Mouse (Mus musculus) CH12.LX (cell line): ENCODE measurements around the gene Lrrc4. TPM values are rescaled to one million over a fixed set of nuclear protein-coding genes. Genes with fewer than 3 reads are reported as not detected.

Experiments used
- DNase-seq: peaks from one replicate; pipeline ENCODE4 v3.0.0-alpha.2; 2013; ENCODE audit errors: extremely low read depth
- H3K27ac ChIP-seq: 2 replicates; pipeline ENCODE4 v1.5.1; 2012; ENCODE audit warnings: low read depth, mild to moderate bottlenecking, control low read depth, moderate library complexity; ENCODE audit not compliant: insufficient read depth
- H3K27me3 ChIP-seq: replicated peaks from 2 replicates; pipeline ENCODE3; 2012; ENCODE audit warnings: inconsistent platforms
- H3K36me3 ChIP-seq, 2 experiments: replicated peaks in 1 of 2; 2 replicates each; pipeline versions ENCODE3 to v1.6.1; 2012; ENCODE audit warnings: inconsistent platforms in 1 of 2, low read length in 1 of 2, mild to moderate bottlenecking in 1 of 2, mixed read lengths in 1 of 2, moderate library complexity in 1 of 2; ENCODE audit not compliant: control insufficient read depth in 1 of 2, insufficient read depth in 1 of 2
- H3K4me1 ChIP-seq, 2 experiments: 2 replicates each; pipeline ENCODE4 v1.6.1; 2012; ENCODE audit warnings: inconsistent platforms in 1 of 2, moderate library complexity in 1 of 2; ENCODE audit not compliant: insufficient read depth in 2 of 2, control insufficient read depth in 1 of 2
- H3K4me2 ChIP-seq: 2 replicates; pipeline ENCODE4 v1.6.1; 2012; ENCODE audit warnings: low read depth, mild to moderate bottlenecking, control low read depth; ENCODE audit not compliant: poor library complexity, insufficient read depth, severe bottlenecking
- H3K4me3 ChIP-seq, 3 experiments: fragments of 150-350 bp in 1 of 3; sonication (generic) in 1 of 3; replicated peaks in 1 of 3; 2 replicates each; pipeline versions ENCODE3 to v1.5.1; 2011 to 2012; ENCODE audit warnings: low read depth in 2 of 3, low read length in 2 of 3, mild to moderate bottlenecking in 2 of 3, moderate library complexity in 2 of 3, control low read depth in 1 of 3, improper control_type of control experiment in 1 of 3, inconsistent platforms in 1 of 3, mixed read lengths in 1 of 3; ENCODE audit not compliant: poor library complexity in 1 of 3
- H3K79me2 ChIP-seq: replicated peaks from 2 replicates; pipeline ENCODE4 v1.6.1; 2012; ENCODE audit warnings: mild to moderate bottlenecking, moderate library complexity; ENCODE audit not compliant: control insufficient read depth, poor library complexity, insufficient read depth, severe bottlenecking; ENCODE audit errors: extremely low read depth
- H3K9ac ChIP-seq: 2 replicates; pipeline ENCODE4 v1.6.1; 2012; ENCODE audit warnings: low read depth, mild to moderate bottlenecking, control low read depth, moderate library complexity; ENCODE audit not compliant: insufficient read depth
- H3K9me3 ChIP-seq: replicated peaks from 2 replicates; pipeline ENCODE3; 2012; ENCODE audit warnings: low read length, inconsistent platforms, mixed read lengths
- CHD1 ChIP-seq: IDR thresholded peaks from 2 replicates; pipeline ENCODE4 v1.6.1; 2012; ENCODE audit warnings: low read depth, low read length, improper control_type of control experiment, inconsistent platforms
- E2F4 ChIP-seq: IDR thresholded peaks from 2 replicates; pipeline ENCODE4 v1.6.1; 2011; ENCODE audit warnings: low read depth, low read length, improper control_type of control experiment; ENCODE audit not compliant: insufficient replicate concordance
- GABPA ChIP-seq: IDR thresholded peaks from 2 replicates; pipeline ENCODE4 v1.6.1; 2012; ENCODE audit warnings: low read depth, low read length, improper control_type of control experiment, inconsistent platforms; ENCODE audit not compliant: insufficient replicate concordance
- HCFC1 ChIP-seq: IDR thresholded peaks from 2 replicates; pipeline ENCODE4 v1.6.1; 2012; ENCODE audit warnings: low read depth, mild to moderate bottlenecking, inconsistent platforms, low read length, improper control_type of control experiment
- JUN ChIP-seq: IDR thresholded peaks from 2 replicates; pipeline ENCODE4 v1.6.1; 2011; ENCODE audit warnings: low read depth, mild to moderate bottlenecking, low read length, improper control_type of control experiment, moderate library complexity; ENCODE audit not compliant: insufficient read depth
- JUND ChIP-seq: conservative IDR thresholded peaks from 2 replicates; pipeline ENCODE4 v1.6.1; 2011; ENCODE audit warnings: low read depth, low read length, improper control_type of control experiment
- MAFK ChIP-seq: IDR thresholded peaks from 2 replicates; pipeline ENCODE4 v1.6.1; 2011; ENCODE audit warnings: low read length, improper control_type of control experiment; ENCODE audit not compliant: insufficient replicate concordance
- MAX ChIP-seq: IDR thresholded peaks from 2 replicates; pipeline ENCODE4 v1.6.1; 2011; ENCODE audit warnings: low read length, improper control_type of control experiment
- MAZ ChIP-seq: IDR thresholded peaks from 2 replicates; pipeline ENCODE4 v1.6.1; 2012; ENCODE audit warnings: low read depth, mild to moderate bottlenecking, inconsistent platforms, low read length, improper control_type of control experiment, moderate library complexity
- MEF2A ChIP-seq: IDR thresholded peaks from 2 replicates; pipeline ENCODE4 v1.6.1; 2014; ENCODE audit warnings: low read depth, mild to moderate bottlenecking, inconsistent platforms, low read length, improper control_type of control experiment, borderline replicate concordance
- MYC ChIP-seq: IDR thresholded peaks from 2 replicates; pipeline ENCODE4 v1.6.1; 2011; ENCODE audit warnings: low read depth, mild to moderate bottlenecking, improper control_type of control experiment, low read length
- PAX5 ChIP-seq: IDR thresholded peaks from 2 replicates; pipeline ENCODE4 v1.6.1; 2012; ENCODE audit warnings: low read length, inconsistent platforms, mixed read lengths
- POLR2AphosphoS2 ChIP-seq: IDR thresholded peaks from 2 replicates; pipeline ENCODE4 v1.6.1; 2011; ENCODE audit warnings: low read depth, low read length, improper control_type of control experiment
- RCOR1 ChIP-seq: conservative IDR thresholded peaks from 2 replicates; pipeline ENCODE4 v1.6.1; 2012; ENCODE audit warnings: low read depth, mild to moderate bottlenecking, inconsistent platforms, low read length, improper control_type of control experiment
- SIN3A ChIP-seq: IDR thresholded peaks from 2 replicates; pipeline ENCODE4 v1.6.1; 2012; ENCODE audit warnings: low read length, improper control_type of control experiment, inconsistent platforms
- SMC3 ChIP-seq: IDR thresholded peaks from 2 replicates; pipeline ENCODE4 v1.6.1; 2011; ENCODE audit warnings: low read depth, low read length, improper control_type of control experiment
- TBP ChIP-seq: conservative IDR thresholded peaks from 2 replicates; pipeline ENCODE4 v1.6.1; 2011; ENCODE audit warnings: low read depth, low read length, improper control_type of control experiment
- TCF12 ChIP-seq: IDR thresholded peaks from 2 replicates; pipeline ENCODE4 v1.6.1; 2014; ENCODE audit warnings: low read depth, mild to moderate bottlenecking, inconsistent platforms, low read length, improper control_type of control experiment
- USF1 ChIP-seq: IDR thresholded peaks from 2 replicates; pipeline ENCODE4 v1.6.1; 2014; ENCODE audit warnings: low read depth, mild to moderate bottlenecking, inconsistent platforms, low read length, improper control_type of control experiment
- ZC3H11A ChIP-seq: IDR thresholded peaks from 2 replicates; pipeline ENCODE4 v1.6.1; 2012; ENCODE audit warnings: low read depth, mild to moderate bottlenecking, inconsistent platforms, low read length, improper control_type of control experiment
- ZKSCAN1 ChIP-seq: IDR thresholded peaks from 2 replicates; pipeline ENCODE4 v1.6.1; 2012; ENCODE audit warnings: low read depth, inconsistent platforms, low read length, improper control_type of control experiment, borderline replicate concordance
- ZMIZ1 ChIP-seq: IDR thresholded peaks from 2 replicates; pipeline ENCODE4 v1.6.1; 2012; ENCODE audit warnings: low read depth, mild to moderate bottlenecking, inconsistent platforms, low read length, improper control_type of control experiment
- ZNF384 ChIP-seq: IDR thresholded peaks from 2 replicates; pipeline ENCODE4 v1.6.1; 2012; ENCODE audit warnings: low read depth, low read length, improper control_type of control experiment, inconsistent platforms
- dilution Hi-C: fragments of 300-500 bp; cut with MboI; formaldehyde crosslinking; loops from 2 replicates; pipeline ENCODE4 v1.14.3; 2020; ENCODE audit warnings: low sequenced_read_pairs; ENCODE audit not compliant: extremely low pct_unique_long_range_greater_than_20kb, extremely low pct_ligation_motif_present
- in situ Hi-C: fragments of 300-500 bp; cut with MboI; formaldehyde crosslinking; loops from 3 replicates; pipeline ENCODE4 v1.14.3; 2019; ENCODE audit warnings: low sequenced_read_pairs, low pct_ligation_motif_present, low pct_unique_long_range_greater_than_20kb, mixed read lengths
- polyA plus RNA-seq: library from polyadenylated mRNA; unstranded; fragments of >175 nt; gene quantifications from 2 replicates; pipeline ENCODE4 v1.2.1, GENCODE M21; 2012; ENCODE audit warnings: low read depth; ENCODE audit not compliant: insufficient read length
- total RNA-seq, 2 experiments: library from RNA; depleted of rRNA; stranded (reverse); fragments of 300-350 nt in 1 of 2; fragments of >200 nt in 1 of 2; gene quantifications; 2 replicates each; pipeline ENCODE4 v1.2.3; 2012 to 2014

Gene Lrrc4
- total and polyA plus RNA-seq, 3 experiments = 0.09 to 0.55 TPM; not detected in 1

DNA sequence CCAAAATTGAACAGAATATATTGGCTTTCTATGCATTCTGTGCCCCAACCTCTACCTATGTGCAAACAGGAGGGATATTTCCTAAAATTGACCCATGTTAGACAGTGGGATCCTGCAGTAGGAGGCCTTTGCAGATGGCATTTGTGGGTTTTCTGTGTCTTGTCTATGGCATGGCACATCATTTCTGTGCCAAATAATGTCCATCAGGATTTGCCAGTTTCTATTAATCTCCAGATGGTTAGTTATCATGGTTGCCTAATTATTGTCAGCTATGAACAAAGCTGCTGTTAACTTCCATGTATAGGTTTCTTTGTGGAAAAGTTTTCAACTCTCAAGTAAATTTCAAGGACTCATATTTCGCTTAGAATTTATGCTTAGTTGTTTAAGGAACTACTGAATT lies 164.0 kb downstream of the Lrrc4 start:
- in situ Hi-C loops (no loop called here), dilution Hi-C loops (no loop called here)
- TF ChIP-seq ZC3H11A (no peak), MAX (no peak), SIN3A (no peak), ZMIZ1 (no peak), TBP (no peak), USF1 (no peak), MEF2A (no peak)
- Histone ChIP-seq H3K4me2 (no peak overlapping the region), H3K79me2 (peaks cover 12% of the 10 kb centered on the region; the same call in 1 of the 2 replicates), H3K36me3 (peaks cover 26 to 67% of the 10 kb centered on the region in 2 experiments), H3K4me3 (no peak overlapping the region), H3K9me3 (no peaks in the 10 kb centered on the region), H3K27me3 (no peaks in the 10 kb centered on the region), H3K9ac (no peak overlapping the region), H3K27ac (no peak overlapping the region), H3K4me1 (peaks cover 4 to 20% of the 10 kb centered on the region in 2 experiments; a peak in 3 of 4 replicates)
- no peak for DNase-seq

DNA sequence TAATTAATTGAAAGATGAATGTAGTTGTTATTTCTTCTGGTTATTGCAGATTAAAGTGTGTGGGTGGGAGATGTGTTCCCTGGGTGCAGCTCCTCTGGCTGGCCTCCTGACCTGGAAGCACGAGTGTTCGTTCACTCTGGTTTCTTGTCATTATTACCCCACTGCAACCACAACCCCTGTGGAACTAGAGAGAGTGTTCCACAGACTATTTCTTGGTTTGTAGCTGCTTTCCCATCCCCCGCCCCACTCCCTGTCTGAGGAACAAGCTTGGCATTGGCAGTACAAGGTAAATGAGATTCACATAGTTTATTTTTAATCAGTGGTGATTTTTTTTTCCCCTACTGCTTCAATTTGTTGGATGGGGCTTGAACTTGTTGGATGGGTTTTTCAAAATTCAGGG lies 166.8 kb downstream of the Lrrc4 start:
- TF ChIP-seq ZNF384 = no peak
- no peak for TF ChIP-seq SIN3A
- no peak for TF ChIP-seq POLR2AphosphoS2
- no peak for TF ChIP-seq HCFC1
- TF ChIP-seq GABPA = no peak
- TF ChIP-seq MYC = no peak
- no peak for TF ChIP-seq TCF12
- TF ChIP-seq TBP = no peak
- no peak for TF ChIP-seq JUN
- TF ChIP-seq PAX5 = no peak
- no peak for TF ChIP-seq RCOR1
- no peak for TF ChIP-seq ZKSCAN1
- TF ChIP-seq JUND = no peak
- TF ChIP-seq MAZ = no peak
- TF ChIP-seq CHD1 = no peak
- no peak for TF ChIP-seq MAX
- TF ChIP-seq MAFK = no peak
- no peak for TF ChIP-seq SMC3
- TF ChIP-seq USF1 = no peak
- no peak for TF ChIP-seq E2F4
- H3K9ac ChIP-seq = no peak overlapping the region
- no peak overlapping the region for H3K27ac ChIP-seq
- DNase-seq = no peak
- no peak overlapping the region for H3K4me3 ChIP-seq
- H3K27me3 ChIP-seq = no peaks in the 10 kb centered on the region
- no peaks in the 10 kb centered on the region for H3K4me1 ChIP-seq
- H3K4me2 ChIP-seq = no peak overlapping the region
- H3K79me2 ChIP-seq = peaks cover 12% of the 10 kb centered on the region; the same call in 1 of the 2 replicates
- peaks cover 19 to 61% of the 10 kb centered on the region in 2 experiments for H3K36me3 ChIP-seq
- no peaks in the 10 kb centered on the region for H3K9me3 ChIP-seq
- in situ Hi-C loops (no loop called here), dilution Hi-C loops (no loop called here)
